Mouse (Mus musculus) WW6 (cell line): Measurements from ENCODE around the gene Nrbp1.
A peak's percentile ranks its signal among the peaks of the same experiment; 100 is the strongest.
"Not testable (repeated sequence)": the region's sequence is repeated elsewhere in the genome, so short reads cannot be mapped to it uniquely, and the experiment has no call there.

Source experiments
- DNase-seq: peaks from one replicate; pipeline ENCODE4 v3.0.0-alpha.2; 2013; ENCODE audit warnings: low read depth, low spot score

Nrbp1 gene

GRCm38 (mm10) chr5:31204421-31204820, 36.2 kb upstream of the Nrbp1 start:
- DNase-seq = no peak

DNA sequence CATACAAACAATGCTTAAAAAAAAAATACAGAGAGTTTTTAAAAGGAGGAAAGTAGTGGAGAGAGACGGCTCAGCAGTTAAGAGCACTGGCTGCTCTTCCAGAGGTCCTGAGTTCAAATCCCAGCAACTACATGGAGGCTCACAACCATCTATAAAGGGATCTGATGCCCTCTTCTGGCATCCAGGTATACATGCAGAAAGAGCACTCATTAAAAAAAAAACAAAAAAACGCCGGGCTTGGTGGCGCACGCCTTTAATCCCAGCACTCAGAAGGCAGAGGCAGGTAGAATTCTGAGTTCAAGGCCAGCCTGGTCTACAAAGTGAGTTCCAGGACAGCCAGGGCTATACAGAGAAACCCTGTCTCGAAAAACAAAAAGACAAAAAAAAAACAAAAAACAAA, 24.1 kb upstream of the Nrbp1 start:
- not testable (repeated sequence) for DNase-seq

- no peak for DNase-seq
Observed at GRCm38 (mm10) chr5:31218294-31218693, 22.4 kb upstream of the Nrbp1 start.

GRCm38 (mm10) chr5:31219070-31219469, 21.6 kb upstream of the Nrbp1 start:
- DNase-seq = no peak

- no peak for DNase-seq
Observed at GRCm38 (mm10) chr5:31219474-31219873, 21.2 kb upstream of the Nrbp1 start.

GRCm38 (mm10) chr5:31219911-31220447, 20.7 kb upstream of the Nrbp1 start:
- no peak for DNase-seq

DNA sequence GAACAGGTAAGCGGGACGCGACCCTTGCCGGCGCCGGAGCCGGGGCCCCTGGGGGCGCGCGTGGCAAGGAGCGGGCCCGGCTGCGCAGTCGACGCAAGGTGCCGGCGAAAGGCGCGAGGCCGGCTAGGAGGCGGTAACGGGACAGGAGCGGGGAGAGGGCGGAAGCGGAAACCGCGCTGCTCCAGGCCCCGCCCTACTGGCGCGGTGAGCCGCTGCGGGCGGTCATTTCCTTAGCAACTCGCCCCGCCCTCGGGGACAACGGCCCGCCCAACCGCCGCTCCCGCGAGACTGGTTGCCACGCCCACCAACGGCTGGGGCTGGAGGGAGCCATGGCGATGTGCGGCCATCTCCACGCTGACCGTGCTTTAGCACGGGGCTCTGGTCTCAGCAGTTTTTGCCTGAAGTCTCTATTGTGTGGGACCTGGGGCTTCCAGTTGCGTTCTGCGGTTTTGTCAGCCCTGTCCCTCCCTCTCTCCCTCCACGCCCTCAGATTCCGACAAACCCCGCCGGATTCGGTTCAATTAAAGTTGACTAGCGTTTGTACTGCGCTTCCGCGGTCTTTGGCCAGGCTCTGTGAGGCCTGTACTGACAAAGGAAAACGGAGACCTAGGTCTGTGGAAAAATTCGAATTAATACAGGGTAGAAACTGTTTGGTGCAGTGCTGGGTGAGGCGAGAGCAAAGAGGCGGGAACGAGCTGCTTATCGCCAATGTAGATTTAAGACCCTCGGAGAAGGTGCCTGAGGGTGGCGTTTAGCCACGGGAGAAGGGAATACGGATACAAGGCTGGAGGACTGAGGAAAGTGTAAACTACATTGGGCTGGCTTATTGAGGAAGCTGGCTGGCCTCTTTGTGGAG, 20.0 kb upstream of the Nrbp1 start, which contains the start of gene Ppm1g:
Gene Ppm1g, minus strand, starts transcription at position 240 of the 856 bp plus-strand sequence.
- DNase-seq = peak; percentile 87

- no peak for DNase-seq
Observed at GRCm38 (mm10) chr5:31221304-31221945, 19.2 kb upstream of the Nrbp1 start.

DNA sequence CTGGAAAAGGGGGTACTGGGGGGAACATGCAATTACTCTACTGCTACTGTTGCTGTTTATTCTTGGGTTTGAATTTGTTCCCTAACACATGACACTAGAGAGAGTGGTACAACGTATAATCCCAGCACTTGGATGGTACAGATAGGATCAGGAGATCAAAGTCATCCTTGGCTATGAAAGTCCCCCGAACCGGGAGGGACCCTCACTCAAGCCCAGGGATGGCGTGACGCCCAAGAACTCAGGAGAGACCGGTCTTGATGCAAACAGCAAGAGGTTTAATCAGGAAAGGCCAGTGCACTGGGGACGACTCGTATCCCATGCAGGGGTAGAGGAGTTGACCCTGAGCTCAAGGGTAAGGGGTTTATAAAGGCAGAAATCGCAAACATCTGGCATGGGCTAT, 18.0 kb upstream of the Nrbp1 start:
- DNase-seq = no peak

DNA sequence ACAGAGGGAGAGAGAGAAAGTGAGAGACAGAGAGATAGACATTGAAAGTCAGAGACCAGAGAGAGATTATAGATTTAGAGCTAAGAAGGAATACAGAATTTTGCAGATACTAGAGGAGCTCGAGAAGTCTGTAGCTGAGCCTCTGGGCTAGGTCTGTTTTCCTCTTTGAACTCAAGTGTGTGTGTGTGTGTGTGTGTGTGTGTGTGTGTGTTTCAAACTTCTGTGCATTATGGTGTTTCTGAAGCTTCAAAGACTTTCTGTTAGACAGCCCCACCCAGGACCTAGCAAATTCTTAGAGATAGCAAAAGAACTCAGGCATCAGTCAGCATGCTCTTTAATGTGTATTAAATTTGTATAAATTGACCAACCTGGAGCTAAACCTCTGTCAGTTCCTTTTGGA, 14.0 kb upstream of the Nrbp1 start:
- no peak for DNase-seq

- DNase-seq = no peak
Observed at GRCm38 (mm10) chr5:31241522-31242034, 914 bp downstream of the Nrbp1 start.

DNA sequence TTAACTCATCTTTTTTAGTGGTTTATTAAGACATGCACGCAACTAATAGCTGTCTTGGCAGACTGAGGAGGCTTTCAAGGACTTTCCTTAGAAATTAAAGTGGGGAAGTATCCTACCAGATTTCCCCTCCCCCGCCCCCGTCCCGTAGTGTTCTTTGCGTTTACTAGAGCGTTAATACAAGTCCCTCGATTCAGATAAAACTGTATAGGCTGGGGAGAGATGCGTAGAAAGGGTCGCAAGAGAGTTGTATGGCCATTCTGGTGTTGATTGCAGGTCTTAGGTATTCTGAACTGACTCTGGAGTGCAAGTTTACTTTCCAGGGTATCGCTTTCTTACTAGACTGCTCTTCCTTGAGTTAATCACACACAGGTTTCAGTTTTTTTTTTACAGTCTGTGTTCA, 1.5 kb downstream of the Nrbp1 start:
- no peak for DNase-seq

DNA sequence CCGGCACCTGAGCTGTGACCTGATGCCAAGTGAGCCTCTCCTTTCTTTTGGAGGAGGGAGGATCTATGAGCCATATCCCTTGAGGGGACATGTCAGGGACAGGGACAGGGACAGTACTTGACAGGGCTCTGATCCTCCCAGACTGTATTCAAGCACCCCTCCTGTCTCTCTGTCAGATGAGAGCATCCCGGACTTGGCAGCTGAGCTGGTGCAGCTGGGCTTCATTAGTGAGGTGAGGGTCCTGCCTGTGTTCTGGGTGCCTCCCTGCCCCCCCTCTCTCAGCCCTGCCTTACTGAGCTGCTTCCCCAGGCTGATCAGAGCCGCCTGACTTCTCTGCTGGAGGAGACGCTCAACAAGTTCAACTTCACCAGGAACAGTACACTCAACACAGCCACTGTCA, 10.1 kb downstream of the Nrbp1 start:
- DNase-seq = no peak

- DNase-seq = peak; percentile 61
Observed at GRCm38 (mm10) chr5:31251541-31252101, 11.0 kb downstream of the Nrbp1 start, which contains the start of gene Krtcap3. Gene Krtcap3 (plus strand): TSS chr5:31251691.

- DNase-seq = no peak
Observed at GRCm38 (mm10) chr5:31252151-31252550, 11.5 kb downstream of the Nrbp1 start.

DNA sequence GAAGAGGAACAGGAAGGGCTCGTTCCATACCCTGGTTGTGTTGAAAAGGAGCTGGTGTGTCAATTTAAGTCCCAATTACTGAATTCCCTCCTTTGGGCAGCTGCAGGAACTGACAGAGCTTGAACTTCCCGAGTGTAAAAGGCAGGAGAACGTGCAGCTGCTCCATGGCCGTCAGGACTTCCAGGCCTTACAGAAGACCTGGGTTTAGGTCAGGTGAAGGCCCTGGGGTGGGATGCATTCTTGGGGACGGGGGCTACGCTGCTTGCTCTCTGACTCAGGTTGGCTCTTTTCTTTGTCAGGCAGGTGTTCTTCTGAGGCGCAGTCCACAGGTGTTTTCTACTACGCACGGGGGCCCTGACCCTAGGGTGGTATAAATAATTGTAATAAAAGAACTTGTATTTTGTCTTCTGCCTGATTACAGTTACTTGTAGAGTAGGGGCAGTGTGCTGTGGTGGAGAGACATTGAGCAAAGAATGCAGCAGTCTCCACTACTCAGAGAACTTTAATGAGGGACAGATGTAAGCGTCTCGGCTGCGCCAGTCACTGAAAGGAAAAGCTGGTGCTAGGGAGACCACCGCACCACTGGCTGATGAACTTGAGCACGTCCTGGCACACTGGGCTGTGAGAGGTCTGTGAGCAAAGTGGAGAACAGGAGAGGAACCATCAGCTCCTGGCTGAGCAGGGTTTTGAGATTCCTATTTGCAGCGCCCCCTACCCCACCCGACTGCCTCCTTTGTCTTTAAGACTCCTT, 12.3 kb downstream of the Nrbp1 start:
- no peak for DNase-seq

- no peak for DNase-seq
Observed at GRCm38 (mm10) chr5:31253806-31254205, 13.1 kb downstream of the Nrbp1 start.

GRCm38 (mm10) chr5:31254452-31254851, 13.8 kb downstream of the Nrbp1 start:
- DNase-seq = no peak

- no peak for DNase-seq
Observed at GRCm38 (mm10) chr5:31254901-31255300, 14.2 kb downstream of the Nrbp1 start.

DNA sequence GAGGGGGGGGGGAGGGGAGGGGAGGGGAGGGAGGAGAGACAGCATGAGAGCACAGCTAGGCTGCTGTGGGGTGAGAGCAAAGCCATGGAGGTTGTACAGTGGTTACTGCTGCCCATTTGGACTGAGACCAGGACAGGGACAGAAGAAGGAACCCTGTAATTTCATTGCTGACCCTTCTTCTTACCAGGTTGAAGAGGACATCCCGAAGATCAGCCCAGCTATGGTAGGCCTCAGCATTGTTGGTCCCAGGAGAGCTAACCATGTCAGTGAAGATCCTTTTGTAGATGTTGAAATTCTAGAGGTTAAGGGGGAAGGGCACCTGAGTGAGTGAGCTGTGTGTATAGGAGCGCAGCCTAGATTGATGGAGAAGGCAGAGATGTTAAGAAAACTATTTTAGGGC, 14.7 kb downstream of the Nrbp1 start:
- no peak for DNase-seq

GRCm38 (mm10) chr5:31255971-31256370, 15.3 kb downstream of the Nrbp1 start:
- DNase-seq = no peak
